Mouse (Mus musculus): ENCODE measurements around the gene Defb15.
"Not testable (repeated sequence)": the region's sequence is repeated elsewhere in the genome, so short reads cannot be mapped to it uniquely, and the experiment has no call there.

The Defb15 gene

GRCm38 (mm10) chr8:21932610-21933009 lies at the start of gene Defb15:
TSS of gene Defb15 (minus strand) at chr8:21932710.
- no peak for DNase-seq (ENCODE audit: low read depth)

GRCm38 (mm10) chr8:21981664-21982337 lies 49.3 kb upstream of the Defb15 start:
- peak; percentile 19 for DNase-seq (ENCODE audit: low read depth)

GRCm38 (mm10) chr8:21978193-21978592 lies 45.7 kb upstream of the Defb15 start:
- DNase-seq (ENCODE audit: low read depth): no peak

- no peak for DNase-seq (ENCODE audit: low read depth)
Observed at GRCm38 (mm10) chr8:21969475-21969874, 37.0 kb upstream of the Defb15 start, which contains the start of gene Ccdc70. TSS of gene Ccdc70 (plus strand) at chr8:21969775.

- DNase-seq (ENCODE audit: low read depth): no peak
Observed at GRCm38 (mm10) chr8:21966646-21967045, 34.1 kb upstream of the Defb15 start.

GRCm38 (mm10) chr8:21958414-21958813 lies 25.9 kb upstream of the Defb15 start, which contains the start of gene Fam90a1a:
TSS of gene Fam90a1a (plus strand) at chr8:21958714.
- no peak for DNase-seq (ENCODE audit: low read depth)

- DNase-seq (ENCODE audit: low read depth): no peak
Observed at GRCm38 (mm10) chr8:21956336-21956735, 23.8 kb upstream of the Defb15 start.

GRCm38 (mm10) chr8:21955321-21955720 lies 22.8 kb upstream of the Defb15 start:
- peak; percentile 76 for DNase-seq (ENCODE audit: low read depth)

GRCm38 (mm10) chr8:21947311-21948017 lies 15.0 kb upstream of the Defb15 start:
- DNase-seq (ENCODE audit: low read depth): no peak

GRCm38 (mm10) chr8:21946462-21946861 lies 14.0 kb upstream of the Defb15 start, which contains the start of gene Defb13:
TSS of gene Defb13 (plus strand) at chr8:21946762.
- no peak for DNase-seq (ENCODE audit: low read depth)

GRCm38 (mm10) chr8:21938052-21938451 lies 5.5 kb upstream of the Defb15 start, which contains the start of gene Defb35:
TSS of gene Defb35 (plus strand) at chr8:21938352.
- not testable (repeated sequence) for DNase-seq (ENCODE audit: low read depth)

GRCm38 (mm10) chr8:21930754-21931153 lies 1.8 kb downstream of the Defb15 start:
- not testable (repeated sequence) for DNase-seq (ENCODE audit: low read depth)

- DNase-seq (ENCODE audit: low read depth): no peak
Observed at GRCm38 (mm10) chr8:21915625-21916024, 16.9 kb downstream of the Defb15 start.

GRCm38 (mm10) chr8:21912554-21912953 lies 20.0 kb downstream of the Defb15 start:
- DNase-seq (ENCODE audit: low read depth): no peak

- DNase-seq (ENCODE audit: low read depth): no peak
Observed at GRCm38 (mm10) chr8:21911931-21912330, 20.6 kb downstream of the Defb15 start.

- not testable (repeated sequence) for DNase-seq (ENCODE audit: low read depth)
Observed at GRCm38 (mm10) chr8:21906290-21906689, 26.2 kb downstream of the Defb15 start, which contains the start of gene Defb11. TSS of gene Defb11 (minus strand) at chr8:21906412.

GRCm38 (mm10) chr8:21885321-21885720 lies 47.2 kb downstream of the Defb15 start, which contains the start of gene Defb9:
TSS of gene Defb9 (minus strand) at chr8:21885421.
- DNase-seq (ENCODE audit: low read depth): not testable (repeated sequence)
